Mouse (Mus musculus) hindbrain, embryonic 14.5 days (tissue): Measurements from ENCODE around the gene Ranbp3. TPM values are rescaled to one million over a fixed set of nuclear protein-coding genes. Genes with fewer than 3 reads are reported as not detected.

Experiments
- ATAC-seq: fragments of 200-750 bp; cut with Nextera tagmentation; 2 replicates; pipeline ENCODE4 v1.8.0; 2017; ENCODE audit warnings: moderate number of reproducible peaks, mild to moderate bottlenecking, moderate TSS enrichment, moderate library complexity; ENCODE audit not compliant: low FRiP score
- DNase-seq: peaks from one replicate; pipeline ENCODE4 v3.0.0-alpha.2; 2015; ENCODE audit warnings: low spot score
- H3K27ac ChIP-seq: fragments of 300-500 bp; sonication (generic); 2 replicates; pipeline ENCODE4 v1.5.1; 2014; ENCODE audit warnings: mild to moderate bottlenecking, moderate library complexity
- H3K27me3 ChIP-seq: fragments of 300-500 bp; sonication (generic); 2 replicates; pipeline ENCODE4 v1.6.1; 2014; ENCODE audit warnings: mild to moderate bottlenecking, low read length, mixed read lengths; ENCODE audit not compliant: control insufficient read depth, insufficient read depth
- H3K36me3 ChIP-seq: fragments of 300-500 bp; sonication (generic); replicated peaks from 2 replicates; pipeline ENCODE4 v1.6.1; 2014; ENCODE audit not compliant: control insufficient read depth, insufficient read depth
- H3K4me1 ChIP-seq: fragments of 300-500 bp; sonication (generic); replicated peaks from 2 replicates; pipeline ENCODE4 v1.6.1; 2014; ENCODE audit warnings: antibody characterized with exemption, low read length, mixed read lengths; ENCODE audit not compliant: control insufficient read depth, insufficient read depth
- H3K4me2 ChIP-seq: fragments of 300-500 bp; sonication (generic); replicated peaks from 2 replicates; pipeline ENCODE4 v1.6.1; 2014; ENCODE audit warnings: mild to moderate bottlenecking, moderate library complexity
- H3K4me3 ChIP-seq: fragments of 300-500 bp; sonication (generic); replicated peaks from 2 replicates; pipeline ENCODE4 v1.5.1; 2014; ENCODE audit warnings: mild to moderate bottlenecking, low read length
- H3K9ac ChIP-seq: fragments of 300-500 bp; sonication (generic); 2 replicates; pipeline ENCODE4 v1.6.1; 2014
- H3K9me3 ChIP-seq: fragments of 300-500 bp; sonication (generic); 2 replicates; pipeline ENCODE4 v1.6.1; 2016; ENCODE audit warnings: low read length; ENCODE audit not compliant: control insufficient read depth
- WGBS: fragments of 180-500 bp; shearing (Covaris S2); extraction: QIAGEN DNeasy Blood & Tissue Kit; methylation state at CpG from one replicate; pipeline ENCODE4 v1.1.7; 2014; 5-methylcytosine and 5-hydroxymethylcytosine counted together
- polyA plus RNA-seq: library from polyadenylated mRNA; unstranded; fragments of >200 nt; fragmentation: Nextera tagmentation; extraction: Ambion mirVana; gene quantifications from 2 replicates; pipeline ENCODE4 v1.2.1, GENCODE M21; 2014

Gene Ranbp3
- polyA plus RNA-seq, 1 experiment from 2014 or later: 91.8 TPM

- Histone ChIP-seq H3K9me3 (no peaks in the 10 kb centered on the region), H3K4me3 (peak overlapping the region; percentile 32), H3K27me3 (peaks cover 9% of the 10 kb centered on the region; the same call in 1 of the 2 replicates), H3K4me1 (peaks cover 4% of the 10 kb centered on the region), H3K27ac (no peak overlapping the region), H3K9ac (peak overlapping the region; percentile 52), H3K4me2 (peak overlapping the region; percentile 75), H3K36me3 (no peaks in the 10 kb centered on the region)
- ATAC-seq (no peak), DNase-seq (peak; percentile 86)
- 6% methylated on average over 31 of the region's 31 CpGs for WGBS
These were observed 4.5 kb upstream of the Ranbp3 start for GRCm38 (mm10) chr17:56668384-56669144.

DNA sequence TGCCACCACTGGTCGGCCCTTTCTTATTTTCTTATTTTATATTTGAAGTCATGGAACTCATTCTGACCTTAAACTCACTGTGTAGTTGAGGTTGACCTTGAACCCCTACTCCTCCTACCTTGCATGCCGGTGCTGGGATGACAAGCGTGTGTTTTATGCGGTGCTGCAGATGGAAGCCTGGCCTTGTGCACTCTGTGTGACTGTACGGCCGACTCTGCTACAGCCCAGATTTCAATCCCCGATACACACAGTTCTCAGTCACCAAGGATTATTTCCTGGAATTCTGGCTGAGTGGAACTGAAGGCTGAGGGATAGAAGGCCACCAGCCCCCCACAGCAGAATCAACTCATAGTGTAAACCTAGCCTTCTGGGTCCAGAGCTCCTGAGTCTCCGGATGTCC is 3.3 kb upstream of the Ranbp3 start:
- Histone ChIP-seq H3K4me1 (peaks cover 11% of the 10 kb centered on the region), H3K27me3 (peaks cover 9% of the 10 kb centered on the region; the same call in 1 of the 2 replicates), H3K9me3 (no peaks in the 10 kb centered on the region), H3K4me3 (no peak overlapping the region), H3K4me2 (no peak overlapping the region), H3K27ac (no peak overlapping the region), H3K36me3 (no peaks in the 10 kb centered on the region), H3K9ac (no peak overlapping the region)
- DNase-seq (no peak), ATAC-seq (no peak)
- WGBS: 87% methylated on average over 8 of the region's 8 CpGs

GRCm38 (mm10) chr17:56673647-56674416 is 738 bp downstream of the Ranbp3 start:
- H3K4me1 ChIP-seq: peaks cover 23% of the 10 kb centered on the region
- ATAC-seq: peak; percentile 7

DNA sequence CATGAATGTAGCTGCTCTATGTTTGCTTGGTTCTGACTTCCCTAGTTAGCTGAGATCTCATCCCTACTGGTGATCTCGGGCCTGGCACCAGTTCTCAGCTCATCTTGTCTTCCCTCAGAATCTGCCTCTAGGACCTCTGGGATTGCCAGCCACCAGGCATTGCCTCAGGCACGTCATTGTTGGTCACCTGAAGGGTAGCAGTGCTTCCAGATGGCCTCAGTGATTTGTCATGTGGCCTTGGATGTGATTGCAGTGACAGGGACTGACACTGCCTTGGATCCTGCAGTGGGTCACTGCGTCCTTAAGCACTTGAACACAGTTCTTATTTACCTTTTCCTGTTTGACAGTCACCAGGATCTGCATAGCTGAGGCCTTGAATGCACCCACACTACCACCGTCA is 8.7 kb downstream of the Ranbp3 start:
- ATAC-seq: no peak
- no peaks in the 10 kb centered on the region for H3K4me1 ChIP-seq
- 86% methylated on average over 4 of the region's 4 CpGs for WGBS
- H3K9ac ChIP-seq: no peak overlapping the region
- H3K9me3 ChIP-seq: no peaks in the 10 kb centered on the region
- no peak overlapping the region for H3K4me2 ChIP-seq
- peaks cover 57% of the 10 kb centered on the region for H3K36me3 ChIP-seq
- no peak overlapping the region for H3K27ac ChIP-seq
- H3K27me3 ChIP-seq: no peaks in the 10 kb centered on the region
- no peak for DNase-seq
- H3K4me3 ChIP-seq: no peak overlapping the region

More at GRCm38 (mm10) chr17:56673647-56674416, 738 bp downstream of the Ranbp3 start:
- Histone ChIP-seq H3K36me3 (peaks cover 22% of the 10 kb centered on the region; the same call in 1 of the 2 replicates), H3K4me2 (peak overlapping the region; percentile 80), H3K27ac (peak overlapping the region; percentile 82), H3K9me3 (no peaks in the 10 kb centered on the region), H3K4me3 (peak overlapping the region; percentile 71), H3K9ac (peak overlapping the region; percentile 90), H3K27me3 (no peaks in the 10 kb centered on the region)
- no peak for DNase-seq
- 2% methylated on average over 33 of the region's 37 CpGs for WGBS

DNA sequence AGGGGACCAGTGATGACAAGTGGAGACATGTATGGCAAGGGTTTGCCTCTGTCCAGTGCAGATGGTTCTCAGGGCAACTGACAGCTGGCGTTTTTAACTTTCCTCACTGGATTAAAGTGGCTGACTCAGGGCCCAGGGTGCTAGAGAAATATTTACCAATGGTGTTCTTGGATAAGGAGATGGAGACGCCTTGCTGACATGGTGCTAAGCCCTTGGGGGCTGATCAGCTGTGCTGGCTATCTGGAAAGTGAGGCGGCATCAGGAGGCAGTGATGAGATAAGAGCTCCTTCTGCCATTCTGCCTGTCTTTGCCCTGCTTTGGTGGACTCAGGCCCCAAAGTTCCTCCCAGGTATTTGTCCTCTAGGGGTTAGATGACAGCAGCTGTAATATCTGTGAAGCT is 9.8 kb downstream of the Ranbp3 start:
- Histone ChIP-seq H3K9ac (no peak overlapping the region), H3K4me3 (no peak overlapping the region), H3K4me1 (no peaks in the 10 kb centered on the region), H3K27ac (no peak overlapping the region), H3K9me3 (no peaks in the 10 kb centered on the region), H3K4me2 (no peak overlapping the region), H3K36me3 (peaks cover 59% of the 10 kb centered on the region), H3K27me3 (no peaks in the 10 kb centered on the region)
- WGBS: 79% methylated on average over 3 of the region's 3 CpGs
- DNase-seq (no peak), ATAC-seq (no peak)

DNA sequence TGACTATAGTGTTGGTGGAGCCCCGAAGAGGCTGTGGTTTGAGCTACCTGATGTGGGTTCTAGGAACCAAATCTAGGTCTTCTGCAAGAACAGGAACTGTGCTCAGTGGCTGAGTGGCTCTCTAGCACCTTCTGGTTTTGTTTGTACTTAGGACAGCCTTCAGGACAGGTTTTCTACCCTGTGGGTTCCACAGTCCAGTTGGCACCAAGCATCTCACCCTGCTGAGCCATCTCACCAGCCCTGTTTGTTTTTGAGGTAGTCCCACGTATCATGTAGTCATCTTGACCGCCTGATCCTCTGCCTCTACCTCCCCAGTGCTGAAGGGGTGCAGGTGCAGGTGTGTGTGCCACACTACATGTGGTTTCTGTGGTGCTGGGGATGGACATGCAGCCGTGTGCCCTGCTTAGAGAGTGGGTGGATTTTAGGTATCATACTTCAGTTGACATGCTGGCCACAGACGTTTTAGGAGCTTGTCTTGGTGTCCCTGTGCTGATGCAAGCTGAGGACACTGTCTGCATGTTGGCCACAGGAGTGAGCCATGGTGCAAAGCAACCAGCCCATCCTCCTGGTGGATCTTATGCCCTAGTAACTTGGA is 10.5 kb downstream of the Ranbp3 start:
- no peak overlapping the region for H3K9ac ChIP-seq

GRCm38 (mm10) chr17:56684649-56685048 is 11.6 kb downstream of the Ranbp3 start:
- H3K9me3 ChIP-seq: no peaks in the 10 kb centered on the region
- no peak overlapping the region for H3K27ac ChIP-seq
- no peak overlapping the region for H3K4me3 ChIP-seq
- no peak overlapping the region for H3K4me2 ChIP-seq
- 73% methylated on average over 2 of the region's 2 CpGs for WGBS
- H3K9ac ChIP-seq: no peak overlapping the region
- H3K27me3 ChIP-seq: no peaks in the 10 kb centered on the region
- H3K36me3 ChIP-seq: peaks cover 64% of the 10 kb centered on the region
- no peak for ATAC-seq
- H3K4me1 ChIP-seq: no peaks in the 10 kb centered on the region
- no peak for DNase-seq

More for the DNA sequence above, 10.5 kb downstream of the Ranbp3 start:
- ATAC-seq (no peak), DNase-seq (no peak)
- Histone ChIP-seq H3K4me1 (no peaks in the 10 kb centered on the region), H3K27ac (no peak overlapping the region), H3K4me3 (no peak overlapping the region), H3K9me3 (no peaks in the 10 kb centered on the region), H3K36me3 (peaks cover 64% of the 10 kb centered on the region), H3K27me3 (no peaks in the 10 kb centered on the region), H3K4me2 (no peak overlapping the region)
- 90% methylated on average over 5 of the region's 5 CpGs for WGBS

DNA sequence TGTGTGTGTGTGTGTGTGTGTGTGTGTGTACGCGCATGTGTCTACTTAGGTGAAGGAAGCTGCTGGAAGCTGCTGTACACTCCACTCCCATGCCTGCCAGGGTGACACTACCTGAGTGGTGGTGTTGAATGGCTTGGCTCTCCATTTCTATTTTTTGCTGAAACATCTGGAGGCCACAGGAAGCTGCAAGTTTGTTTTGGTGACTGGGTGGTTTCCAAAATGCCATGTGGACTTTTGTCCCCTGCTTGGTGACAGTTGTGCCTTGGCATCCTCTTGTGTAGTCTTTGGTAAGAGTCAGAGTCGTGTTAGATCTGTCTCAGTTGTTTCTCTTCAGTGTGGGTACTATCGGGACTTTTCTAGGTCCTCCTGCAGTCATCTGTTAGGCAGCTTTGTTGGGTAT is 13.7 kb downstream of the Ranbp3 start:
- WGBS: 95% methylated on average over 4 of the region's 4 CpGs
- no peaks in the 10 kb centered on the region for H3K4me1 ChIP-seq
- ATAC-seq (no peak), DNase-seq (no peak)
- no peak overlapping the region for H3K4me3 ChIP-seq
- H3K27me3 ChIP-seq: no peaks in the 10 kb centered on the region
- H3K27ac ChIP-seq: no peak overlapping the region
- H3K36me3 ChIP-seq: peaks cover 65% of the 10 kb centered on the region
- no peak overlapping the region for H3K9ac ChIP-seq
- H3K9me3 ChIP-seq: no peaks in the 10 kb centered on the region
- H3K4me2 ChIP-seq: no peak overlapping the region

- Histone ChIP-seq H3K27me3 (no peaks in the 10 kb centered on the region), H3K4me3 (no peak overlapping the region), H3K4me1 (peaks cover 2% of the 10 kb centered on the region; the same call in 1 of the 2 replicates), H3K9me3 (no peaks in the 10 kb centered on the region), H3K27ac (no peak overlapping the region), H3K9ac (no peak overlapping the region), H3K36me3 (peaks cover 64% of the 10 kb centered on the region), H3K4me2 (no peak overlapping the region)
- no peak for DNase-seq
- ATAC-seq: no peak
These were observed 15.0 kb downstream of the Ranbp3 start for GRCm38 (mm10) chr17:56688045-56688444.
